Mouse (Mus musculus): Measurements from ENCODE around the gene Vmn2r121.

The Vmn2r121 gene

DNA sequence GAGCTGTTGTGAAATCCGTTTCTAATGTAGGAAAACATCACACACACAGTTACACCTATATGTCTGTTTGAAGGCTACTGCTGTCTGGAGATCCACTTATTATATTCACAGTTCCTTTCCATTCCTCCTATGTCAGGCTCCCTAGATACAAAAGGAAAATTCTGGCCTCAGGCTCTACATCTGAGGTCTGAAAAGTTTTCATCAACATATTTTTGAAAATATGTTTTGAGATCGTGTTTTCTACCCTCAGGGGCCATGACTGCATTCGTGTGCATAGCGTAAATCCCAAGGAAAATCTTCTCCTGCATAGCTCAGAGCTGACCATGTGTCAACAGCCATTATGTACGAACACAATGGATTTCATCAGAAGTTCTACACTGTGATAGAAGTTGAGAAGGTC is at the start of gene Vmn2r121:
TSS of gene Vmn2r121 (minus strand) at position 101 of the 400 bp plus-strand sequence.
- no peak for TF ChIP-seq GATA4 (IDR thresholded peaks at IDR 0.05; ENCODE audit: insufficient replicate concordance, low read length)
